Mouse (Mus musculus): ENCODE measurements at regions not wholly inside any gene's neighbourhood (a gene's known extent, or its start where the extent isn't known, plus 50 kb on each side); places are given as distances from the start of the nearest gene placed in this dataset.

DNA sequence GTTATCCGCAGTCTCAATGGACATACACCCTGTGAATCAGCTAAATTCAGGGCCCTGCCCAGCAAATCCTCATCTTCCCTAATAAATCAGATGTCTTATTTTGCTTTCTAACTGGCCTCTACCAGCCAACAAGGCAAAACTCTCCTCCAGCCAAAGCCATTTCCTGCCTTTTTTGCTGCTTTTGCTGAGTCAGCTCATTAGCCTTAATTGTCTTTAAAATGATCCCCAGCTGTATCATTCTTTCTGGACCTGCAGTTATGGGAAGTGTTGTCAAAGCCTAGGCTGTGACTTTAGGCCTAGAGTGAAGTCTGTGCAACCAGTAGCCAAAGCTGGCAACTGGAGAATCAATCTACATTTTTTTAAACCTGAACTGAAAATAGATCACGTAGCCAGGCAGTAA is 81.4 kb downstream of the Mtpn start:
- TF ChIP-seq CTCF (IDR thresholded peaks at IDR 0.05; ENCODE audit: low read depth): no peak
- no peak for TF ChIP-seq EP300 (IDR thresholded peaks at IDR 0.05; ENCODE audit: low read depth)

All from liver, postnatal 0 days (tissue).